Comparison of ENCODE assay signal across 18 mouse cellular contexts in genomic region chr11:95760521-95760920, GRCm38 (mm10).
"Had no signal": no experiment of that assay in that cellular context is flagged by ENCODE, and none has a peak within 500 bp of the region (broad histone marks: within the 10 kb centered on the region; RNA-seq: fewer than 3 reads in every experiment).

No protein-coding gene starts in this region.

- H3K4me1 ChIP-seq: liver, embryonic 15.5 days; megakaryocyte, embryonic 14.5 days; midbrain, embryonic 13.5 days; midbrain, embryonic 15.5 days; neural tube, embryonic 12.5 days; stomach, embryonic 15.5 days had no signal

- ATAC-seq: liver, postnatal 0 days; lung, postnatal 0 days; midbrain, embryonic 13.5 days; midbrain, embryonic 15.5 days had no signal

- H3K27ac ChIP-seq: liver, embryonic 15.5 days; lung, embryonic 15.5 days; macrophage; midbrain, embryonic 13.5 days; midbrain, embryonic 15.5 days; neural tube, embryonic 12.5 days; stomach, embryonic 15.5 days; stomach, postnatal 0 days had no signal

- DNase-seq: liver, postnatal 0 days; lung, adult 2 months; lung, postnatal 14 days; lung, postnatal 36 days; right cerebral cortex, postnatal 14 days; thymus, adult 2 months; thymus, postnatal 25 days; thymus, postnatal 4 days had no signal

- H3K9me3 ChIP-seq: liver, embryonic 15.5 days; lung, embryonic 15.5 days; megakaryocyte, embryonic 14.5 days; midbrain, embryonic 13.5 days; midbrain, embryonic 15.5 days; neural tube, embryonic 12.5 days; stomach, embryonic 15.5 days had no signal

- H3K4me3 ChIP-seq: liver, embryonic 15.5 days; lung, embryonic 15.5 days; megakaryocyte, embryonic 14.5 days; midbrain, embryonic 13.5 days; midbrain, embryonic 15.5 days; neural tube, embryonic 12.5 days; stomach, embryonic 15.5 days had no signal

- H3K4me2 ChIP-seq: liver, embryonic 15.5 days; lung, embryonic 15.5 days; midbrain, embryonic 13.5 days; midbrain, embryonic 15.5 days; neural tube, embryonic 12.5 days; stomach, embryonic 15.5 days had no signal

- H3K9ac ChIP-seq: liver, embryonic 15.5 days; liver, postnatal 0 days; lung, embryonic 15.5 days; midbrain, embryonic 13.5 days; midbrain, embryonic 15.5 days; neural tube, embryonic 12.5 days; stomach, embryonic 15.5 days had no signal

- H3K27me3 ChIP-seq: liver, embryonic 15.5 days; lung, embryonic 15.5 days; megakaryocyte, embryonic 14.5 days; midbrain, embryonic 13.5 days; midbrain, embryonic 15.5 days; neural tube, embryonic 12.5 days; stomach, embryonic 15.5 days had no signal
